ENCODE assay signal across 23 mouse cellular contexts in genomic region chr2:102945111-102945510, GRCm38 (mm10). TPM values are rescaled to one million over a fixed set of nuclear protein-coding genes. Genes with fewer than 3 reads are reported as not detected.
DNase-seq lines count a peak whose midpoint lies in the region; ATAC-seq and TF ChIP-seq lines count a peak whose summit lies in the region.
"Had no signal": no experiment of that assay in that cellular context is flagged by ENCODE, and none has a peak within 500 bp of the region (broad histone marks: within the 10 kb centered on the region; RNA-seq: fewer than 3 reads in every experiment).

No protein-coding gene starts in this region.

- no peaks in the 10 kb centered on the region for H3K36me3 ChIP-seq in forebrain, embryonic 10.5 days (replicated peaks)
- H3K36me3 ChIP-seq in forebrain, embryonic 13.5 days (ENCODE audit: poor library complexity, severe bottlenecking) = no peaks in the 10 kb centered on the region
- no peaks in the 10 kb centered on the region for H3K36me3 ChIP-seq in embryonic facial prominence, embryonic 10.5 days (replicated peaks)
- no peaks in the 10 kb centered on the region for H3K36me3 ChIP-seq in limb, embryonic 10.5 days
- H3K36me3 ChIP-seq: heart, embryonic 13.5 days; hindbrain, embryonic 15.5 days; limb, embryonic 13.5 days; midbrain, embryonic 12.5 days; stomach, embryonic 15.5 days had no signal

- peaks cover 21% of the 10 kb centered on the region for H3K4me1 ChIP-seq in forebrain, embryonic 10.5 days
- H3K4me1 ChIP-seq in forebrain, embryonic 13.5 days = peaks cover 10% of the 10 kb centered on the region
- peaks cover 44% of the 10 kb centered on the region for H3K4me1 ChIP-seq in embryonic facial prominence, embryonic 10.5 days
- peaks cover 28% of the 10 kb centered on the region for H3K4me1 ChIP-seq in limb, embryonic 10.5 days

- no peaks in the 10 kb centered on the region for H3K9me3 ChIP-seq in forebrain, embryonic 10.5 days
- H3K9me3 ChIP-seq in forebrain, embryonic 13.5 days (replicated peaks) = no peaks in the 10 kb centered on the region
- H3K9me3 ChIP-seq in embryonic facial prominence, embryonic 10.5 days = no peaks in the 10 kb centered on the region
- H3K9me3 ChIP-seq in limb, embryonic 10.5 days (replicated peaks) = no peaks in the 10 kb centered on the region
- H3K9me3 ChIP-seq: heart, embryonic 13.5 days; hindbrain, embryonic 15.5 days; limb, embryonic 13.5 days; midbrain, embryonic 12.5 days; stomach, embryonic 15.5 days had no signal

- no peaks in the 10 kb centered on the region for H3K27me3 ChIP-seq in forebrain, embryonic 10.5 days (ENCODE audit: poor library complexity, severe bottlenecking)
- no peaks in the 10 kb centered on the region for H3K27me3 ChIP-seq in forebrain, embryonic 13.5 days
- no peaks in the 10 kb centered on the region for H3K27me3 ChIP-seq in embryonic facial prominence, embryonic 10.5 days (replicated peaks; ENCODE audit: low read depth, poor library complexity, severe bottlenecking)
- no peaks in the 10 kb centered on the region for H3K27me3 ChIP-seq in limb, embryonic 10.5 days (ENCODE audit: low read depth, poor library complexity, severe bottlenecking)
- H3K27me3 ChIP-seq: hindbrain, embryonic 15.5 days; midbrain, embryonic 12.5 days; stomach, embryonic 15.5 days had no signal

- H3K4me3 ChIP-seq in forebrain, embryonic 10.5 days = no peak overlapping the region
- H3K4me3 ChIP-seq in forebrain, embryonic 13.5 days = no peak overlapping the region
- H3K4me3 ChIP-seq in embryonic facial prominence, embryonic 10.5 days = no peak overlapping the region
- H3K4me3 ChIP-seq in limb, embryonic 10.5 days = no peak overlapping the region
- H3K4me3 ChIP-seq in layer of hippocampus, adult 2 months = no peak overlapping the region
- H3K4me3 ChIP-seq: heart, embryonic 13.5 days; hindbrain, embryonic 15.5 days; limb, embryonic 13.5 days; midbrain, embryonic 12.5 days; stomach, embryonic 15.5 days had no signal

- WGBS in forebrain, embryonic 10.5 days = 60% methylated on average over 1 of the region's 1 CpGs
- 47% methylated on average over 1 of the region's 1 CpGs for WGBS in forebrain, embryonic 13.5 days
- 53% methylated on average over 1 of the region's 1 CpGs for WGBS in embryonic facial prominence, embryonic 10.5 days
- 39% methylated on average over 1 of the region's 1 CpGs for WGBS in limb, embryonic 10.5 days

- no peak overlapping the region for H3K9ac ChIP-seq in forebrain, embryonic 13.5 days
- H3K9ac ChIP-seq: heart, embryonic 13.5 days; hindbrain, embryonic 15.5 days; limb, embryonic 13.5 days; midbrain, embryonic 12.5 days; stomach, embryonic 15.5 days had no signal

- no peak overlapping the region for H3K4me2 ChIP-seq in forebrain, embryonic 13.5 days
- H3K4me2 ChIP-seq: heart, embryonic 13.5 days; hindbrain, embryonic 15.5 days; limb, embryonic 13.5 days; midbrain, embryonic 12.5 days; stomach, embryonic 15.5 days had no signal

- no peak for ATAC-seq in forebrain, embryonic 13.5 days
- ATAC-seq: activated CD4-positive, CD25-positive, alpha-beta regulatory T cell, adult 4 months; intestine, embryonic 16.5 days had no signal

- no peak for TF ChIP-seq CTCF in layer of hippocampus, adult 2 months (conservative IDR thresholded peaks at IDR 0.05)

- H3K27ac ChIP-seq in forebrain, embryonic 10.5 days = peak overlapping the region; percentile 35; the same call in 1 of the 2 replicates
- no peak overlapping the region for H3K27ac ChIP-seq in forebrain, embryonic 13.5 days
- peak overlapping the region; percentile 68 for H3K27ac ChIP-seq in embryonic facial prominence, embryonic 10.5 days (replicated peaks)
- peak overlapping the region; percentile 54 for H3K27ac ChIP-seq in limb, embryonic 10.5 days
- H3K27ac ChIP-seq in layer of hippocampus, adult 2 months = no peak overlapping the region
- H3K27ac ChIP-seq: heart, embryonic 13.5 days; hindbrain, embryonic 15.5 days; limb, embryonic 13.5 days; midbrain, embryonic 12.5 days; stomach, embryonic 15.5 days had no signal

- DNase-seq in forebrain, embryonic 10.5 days (ENCODE audit: extremely low spot score, low spot score) = no peak
- DNase-seq in 3134 (ENCODE audit: extremely low read depth, insufficient read length, low spot score) = peak; percentile 29
- no peak for DNase-seq in embryonic facial prominence, embryonic 10.5 days (ENCODE audit: low spot score)
- no peak for DNase-seq in limb, embryonic 10.5 days (ENCODE audit: low spot score)
- DNase-seq in adrenal gland, adult 2 months = no peak
- no peak for DNase-seq in layer of hippocampus, adult 2 months (ENCODE audit: low spot score in 2 of 2)
- DNase-seq in right cerebral cortex, postnatal 10 days (ENCODE audit: low spot score in 2 of 2) = no peak
- DNase-seq: adrenal gland, postnatal 36 days; cerebellum, adult 9-11 months; embryo, embryonic 11 days; gastrocnemius, postnatal 14 days; heart, postnatal 36 days; kidney, postnatal 10 days; lung, adult 2 months; right cerebral cortex, adult 18-20 months had no signal

RNA-seq across cellular contexts. Expression of gene Cd44, which starts 43.6 kb away (rescaled TPM):
- 2.3 and 2.8 TPM in 2 replicates for polyA plus RNA-seq in forebrain, embryonic 10.5 days (2016; fragmentation: Nextera tagmentation; extraction: Ambion mirVana)
- polyA plus RNA-seq in forebrain, embryonic 13.5 days (2015; fragmentation: Nextera tagmentation; extraction: Ambion mirVana) = 1.2 and 1.6 TPM in 2 replicates
- 2.2 and 2.5 TPM in 2 replicates for polyA plus RNA-seq in embryonic facial prominence, embryonic 10.5 days (2016; fragmentation: Nextera tagmentation; extraction: Ambion mirVana)
- polyA plus RNA-seq in limb, embryonic 10.5 days (2016; fragmentation: Nextera tagmentation; extraction: Ambion mirVana) = 3.2 and 3.4 TPM in 2 replicates
- total RNA-seq in adrenal gland, adult 2 months (2021) = 10 to 100 TPM; 53.7 to 60.7 TPM
- 9.5 and 12.8 TPM in 2 replicates for polyA plus RNA-seq in adrenal gland, adult 2 months (2012; rRNA removed)
- total RNA-seq in layer of hippocampus, adult 2 months (2021) = 1 to 10 TPM; 3.1 to 3.2 TPM

Comparison
In these comparisons a context has a peak if more than half of its experiments do, and no peak if none do; other contexts are left out.
1. H3K27ac ChIP-seq: peak in forebrain, embryonic 10.5 days (single experiment), embryonic facial prominence, embryonic 10.5 days (single experiment) and limb, embryonic 10.5 days (single experiment); none in forebrain, embryonic 13.5 days (single experiment) and layer of hippocampus, adult 2 months (single experiment).